Mouse (Mus musculus) forebrain, embryonic 13.5 days (tissue): ENCODE data around the gene Insr. TPM values are rescaled to one million over a fixed set of nuclear protein-coding genes. Genes with fewer than 3 reads are reported as not detected.

Experiments
- ATAC-seq: fragments of 200-750 bp; cut with Nextera tagmentation; 2 replicates; pipeline ENCODE4 v1.8.0; 2017
- H3K27ac ChIP-seq: fragments of 300-500 bp; sonication (generic); 2 replicates; pipeline ENCODE4 v1.5.1; 2015; ENCODE audit warnings: inconsistent platforms, mild to moderate bottlenecking, moderate library complexity
- H3K27me3 ChIP-seq: fragments of 300-500 bp; sonication (generic); 2 replicates; pipeline ENCODE4 v1.6.1; 2015; ENCODE audit warnings: mild to moderate bottlenecking, inconsistent platforms
- H3K36me3 ChIP-seq: fragments of 300-500 bp; sonication (generic); 2 replicates; pipeline ENCODE4 v1.6.1; 2015; ENCODE audit warnings: mild to moderate bottlenecking, inconsistent platforms; ENCODE audit not compliant: poor library complexity, severe bottlenecking
- H3K4me1 ChIP-seq: fragments of 300-500 bp; sonication (generic); 2 replicates; pipeline ENCODE4 v1.6.1; 2015; ENCODE audit warnings: inconsistent platforms
- H3K4me2 ChIP-seq: fragments of 300-500 bp; sonication (generic); 2 replicates; pipeline ENCODE4 v1.6.1; 2015; ENCODE audit warnings: inconsistent platforms, mild to moderate bottlenecking, moderate library complexity
- H3K4me3 ChIP-seq: fragments of 300-500 bp; sonication (generic); 2 replicates; pipeline ENCODE4 v1.5.1; 2015; ENCODE audit warnings: mild to moderate bottlenecking, inconsistent platforms
- H3K9ac ChIP-seq: fragments of 300-500 bp; sonication (generic); 2 replicates; pipeline ENCODE4 v1.6.1; 2015; ENCODE audit warnings: mild to moderate bottlenecking, inconsistent platforms
- H3K9me3 ChIP-seq: fragments of 300-500 bp; sonication (generic); replicated peaks from 2 replicates; pipeline ENCODE4 v1.6.1; 2016; ENCODE audit warnings: inconsistent platforms
- WGBS: fragments of 180-500 bp; shearing (Covaris S2); methylation state at CpG from one replicate; pipeline ENCODE4 v1.1.7; 2015; 5-methylcytosine and 5-hydroxymethylcytosine counted together
- polyA plus RNA-seq: library from polyadenylated mRNA; unstranded; fragments of >200 nt; fragmentation: Nextera tagmentation; extraction: Ambion mirVana; gene quantifications from 2 replicates; pipeline ENCODE4 v1.2.1, GENCODE M21; 2015

Insr gene
- polyA plus RNA-seq, 1 experiment from 2014 or later = 51.3 TPM

DNA sequence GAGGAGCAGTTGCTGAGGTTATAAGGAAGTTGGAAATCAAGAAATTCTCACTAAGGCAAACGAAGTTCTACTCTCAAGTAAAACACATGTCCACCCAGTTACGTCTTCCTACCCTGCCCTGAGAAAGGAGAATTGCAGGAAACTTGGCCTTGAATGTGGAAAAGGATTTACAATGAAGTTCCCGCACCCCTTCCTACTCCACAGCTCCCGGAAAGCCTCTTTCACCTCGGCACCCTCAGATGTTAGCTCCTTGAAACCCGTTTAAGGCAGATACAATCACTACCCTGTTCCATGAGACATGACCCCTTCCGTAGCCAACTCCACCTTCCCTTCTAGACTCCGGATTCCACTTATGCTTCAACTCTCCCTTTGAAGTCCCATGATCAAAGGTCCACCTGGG, 54.2 kb downstream of the Insr start:
- Histone ChIP-seq H3K9me3 (no peaks in the 10 kb centered on the region), H3K4me2 (no peak overlapping the region), H3K27ac (no peak overlapping the region), H3K36me3 (no peaks in the 10 kb centered on the region), H3K4me1 (peaks cover 16% of the 10 kb centered on the region), H3K27me3 (no peaks in the 10 kb centered on the region), H3K4me3 (no peak overlapping the region), H3K9ac (no peak overlapping the region)
- WGBS = 90% methylated on average over 8 of the region's 8 CpGs
- no peak for ATAC-seq

DNA sequence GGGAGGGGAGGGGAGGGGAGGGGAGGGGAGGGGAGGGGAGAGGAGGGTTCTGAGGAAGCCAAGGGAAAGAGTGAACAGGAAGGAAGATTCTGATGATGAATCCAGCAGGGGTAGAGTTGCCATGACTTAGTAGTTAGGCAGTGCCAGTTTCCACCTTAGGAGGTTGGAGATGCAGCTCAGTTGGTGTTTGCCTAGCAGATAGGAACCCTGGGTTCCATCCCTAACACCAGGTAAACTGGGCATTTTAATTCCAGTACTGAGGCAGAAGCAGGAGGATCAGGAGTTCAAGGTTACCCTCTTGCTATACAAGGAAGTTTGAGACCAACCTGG, 56.8 kb downstream of the Insr start:
- no peaks in the 10 kb centered on the region for H3K9me3 ChIP-seq
- no peak overlapping the region for H3K4me2 ChIP-seq
- ATAC-seq = no peak
- H3K27me3 ChIP-seq = no peaks in the 10 kb centered on the region
- no peak overlapping the region for H3K9ac ChIP-seq
- no peak overlapping the region for H3K27ac ChIP-seq
- H3K36me3 ChIP-seq = no peaks in the 10 kb centered on the region
- no peak overlapping the region for H3K4me3 ChIP-seq
- H3K4me1 ChIP-seq = peaks cover 20% of the 10 kb centered on the region

- no peak for ATAC-seq
Observed at GRCm38 (mm10) chr8:3221960-3222635, 57.3 kb downstream of the Insr start.

GRCm38 (mm10) chr8:3221047-3221959, 58.1 kb downstream of the Insr start:
- no peaks in the 10 kb centered on the region for H3K36me3 ChIP-seq
- peak overlapping the region; percentile 74 for H3K4me2 ChIP-seq
- WGBS = 1% methylated on average over 43 of the region's 43 CpGs
- H3K27ac ChIP-seq = peak overlapping the region; percentile 89
- peak overlapping the region; percentile 82 for H3K9ac ChIP-seq
- H3K4me3 ChIP-seq = peak overlapping the region; percentile 60
- no peaks in the 10 kb centered on the region for H3K9me3 ChIP-seq
- H3K27me3 ChIP-seq = no peaks in the 10 kb centered on the region
- peaks cover 20% of the 10 kb centered on the region for H3K4me1 ChIP-seq
- ATAC-seq = peak; percentile 99

More at GRCm38 (mm10) chr8:3221960-3222635, 57.3 kb downstream of the Insr start:
- Histone ChIP-seq H3K4me3 (peak overlapping the region; percentile 60), H3K4me1 (peaks cover 20% of the 10 kb centered on the region), H3K4me2 (peak overlapping the region; percentile 74), H3K9ac (peak overlapping the region; percentile 82), H3K36me3 (no peaks in the 10 kb centered on the region), H3K9me3 (no peaks in the 10 kb centered on the region), H3K27me3 (no peaks in the 10 kb centered on the region), H3K27ac (peak overlapping the region; percentile 89)
- WGBS = 62% methylated on average over 6 of the region's 6 CpGs

DNA sequence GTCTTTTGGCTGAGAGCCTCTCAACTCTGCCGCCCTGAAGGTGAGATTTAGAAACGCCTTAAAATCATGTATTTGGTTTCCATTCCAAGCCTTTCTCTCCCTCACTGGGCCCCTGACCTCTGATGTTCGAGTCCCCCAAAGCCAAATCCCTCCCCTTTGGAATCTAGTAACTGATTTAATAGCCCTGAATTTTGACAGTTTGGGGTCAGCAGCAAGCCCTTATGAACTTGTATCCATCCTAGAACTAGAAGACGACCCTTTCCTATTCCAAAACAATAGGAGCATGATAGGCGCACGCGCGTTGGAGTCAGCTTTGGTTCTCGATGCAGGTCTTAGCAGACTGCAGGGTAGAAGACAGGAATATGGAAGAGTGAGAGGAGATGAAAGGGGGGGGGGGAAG, 58.9 kb downstream of the Insr start:
- ATAC-seq = peak; percentile 74
- Histone ChIP-seq H3K27me3 (no peaks in the 10 kb centered on the region), H3K4me1 (peaks cover 22% of the 10 kb centered on the region), H3K4me2 (peak overlapping the region; percentile 74), H3K27ac (peak overlapping the region; percentile 89), H3K36me3 (no peaks in the 10 kb centered on the region), H3K9me3 (no peaks in the 10 kb centered on the region), H3K4me3 (peak overlapping the region; percentile 60), H3K9ac (peak overlapping the region; percentile 82)
- WGBS = 5% methylated on average over 9 of the region's 9 CpGs

GRCm38 (mm10) chr8:3219921-3220411, 59.5 kb downstream of the Insr start:
- no peak for ATAC-seq
- H3K9ac ChIP-seq = peak overlapping the region; percentile 82; the same call in 1 of the 2 replicates
- WGBS = 90% methylated on average over 12 of the region's 12 CpGs

GRCm38 (mm10) chr8:3219266-3219665, 60.2 kb downstream of the Insr start:
- Histone ChIP-seq H3K9me3 (no peaks in the 10 kb centered on the region), H3K4me3 (no peak overlapping the region), H3K4me2 (no peak overlapping the region), H3K36me3 (no peaks in the 10 kb centered on the region), H3K9ac (no peak overlapping the region), H3K27ac (no peak overlapping the region), H3K4me1 (peaks cover 24% of the 10 kb centered on the region), H3K27me3 (no peaks in the 10 kb centered on the region)
- WGBS = 84% methylated on average over 3 of the region's 3 CpGs
- ATAC-seq = no peak

More at GRCm38 (mm10) chr8:3219921-3220411, 59.5 kb downstream of the Insr start:
- Histone ChIP-seq H3K9me3 (no peaks in the 10 kb centered on the region), H3K4me3 (no peak overlapping the region; the same call in 1 of the 2 replicates), H3K27ac (peak overlapping the region; percentile 89; the same call in 1 of the 2 replicates), H3K4me1 (peaks cover 24% of the 10 kb centered on the region), H3K4me2 (peak overlapping the region; percentile 74), H3K27me3 (no peaks in the 10 kb centered on the region), H3K36me3 (no peaks in the 10 kb centered on the region)

- H3K27ac ChIP-seq = no peak overlapping the region
- 88% methylated on average over 4 of the region's 4 CpGs for WGBS
Observed at GRCm38 (mm10) chr8:3216541-3217092, 62.8 kb downstream of the Insr start.

GRCm38 (mm10) chr8:3215561-3215960, 63.9 kb downstream of the Insr start:
- ATAC-seq = no peak
- no peak overlapping the region for H3K4me3 ChIP-seq
- H3K9ac ChIP-seq = no peak overlapping the region
- peaks cover 11% of the 10 kb centered on the region; the same call in 1 of the 2 replicates for H3K4me1 ChIP-seq
- no peak overlapping the region for H3K4me2 ChIP-seq
- H3K27me3 ChIP-seq = no peaks in the 10 kb centered on the region
- H3K36me3 ChIP-seq = peaks cover 12% of the 10 kb centered on the region
- H3K9me3 ChIP-seq = no peaks in the 10 kb centered on the region
- no peak overlapping the region for H3K27ac ChIP-seq

More at GRCm38 (mm10) chr8:3216541-3217092, 62.8 kb downstream of the Insr start:
- H3K4me1 ChIP-seq = peaks cover 13% of the 10 kb centered on the region
- H3K36me3 ChIP-seq = peaks cover 1% of the 10 kb centered on the region
- H3K27me3 ChIP-seq = no peaks in the 10 kb centered on the region
- no peaks in the 10 kb centered on the region for H3K9me3 ChIP-seq
- no peak overlapping the region for H3K4me2 ChIP-seq
- ATAC-seq = no peak
- no peak overlapping the region for H3K4me3 ChIP-seq
- H3K9ac ChIP-seq = no peak overlapping the region

- H3K27me3 ChIP-seq = no peaks in the 10 kb centered on the region
- H3K4me3 ChIP-seq = no peak overlapping the region
- 93% methylated on average over 1 of the region's 1 CpGs for WGBS
- 0 out of 2 replicates have a peak, but pooled peaks cover 4% of the 10 kb centered on the region for H3K4me1 ChIP-seq
- no peaks in the 10 kb centered on the region for H3K9me3 ChIP-seq
- ATAC-seq = no peak
- H3K9ac ChIP-seq = no peak overlapping the region
- H3K27ac ChIP-seq = no peak overlapping the region
- no peak overlapping the region for H3K4me2 ChIP-seq
- H3K36me3 ChIP-seq = peaks cover 12% of the 10 kb centered on the region
Observed at GRCm38 (mm10) chr8:3214601-3215000, 64.8 kb downstream of the Insr start.

DNA sequence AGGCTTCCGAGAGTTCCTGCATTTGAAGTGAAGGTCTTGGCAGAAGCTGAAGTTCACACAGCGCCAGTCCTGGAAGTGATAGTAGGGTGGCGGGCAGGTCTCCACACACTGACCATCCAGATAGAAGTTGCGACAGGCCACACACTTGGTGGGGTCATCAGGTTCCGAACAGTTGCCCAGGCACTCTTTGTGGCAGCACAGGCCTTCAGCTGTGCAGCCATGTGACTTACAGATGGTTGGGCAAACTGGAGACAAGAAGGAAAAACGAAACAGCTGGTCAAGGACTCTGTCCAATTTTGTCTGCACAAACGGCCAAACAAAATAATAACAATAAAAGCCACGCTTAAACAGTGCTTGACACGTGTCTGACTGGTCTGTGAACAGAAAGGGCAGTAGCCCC, 68.0 kb downstream of the Insr start:
- Histone ChIP-seq H3K36me3 (peaks cover 23% of the 10 kb centered on the region), H3K27ac (no peak overlapping the region), H3K4me3 (no peak overlapping the region), H3K27me3 (no peaks in the 10 kb centered on the region), H3K9me3 (0 out of 2 replicates have a peak, but pooled peaks cover 4% of the 10 kb centered on the region), H3K4me1 (0 out of 2 replicates have a peak, but pooled peaks cover 4% of the 10 kb centered on the region), H3K4me2 (no peak overlapping the region), H3K9ac (no peak overlapping the region)
- WGBS = 87% methylated on average over 9 of the region's 9 CpGs
- no peak for ATAC-seq

DNA sequence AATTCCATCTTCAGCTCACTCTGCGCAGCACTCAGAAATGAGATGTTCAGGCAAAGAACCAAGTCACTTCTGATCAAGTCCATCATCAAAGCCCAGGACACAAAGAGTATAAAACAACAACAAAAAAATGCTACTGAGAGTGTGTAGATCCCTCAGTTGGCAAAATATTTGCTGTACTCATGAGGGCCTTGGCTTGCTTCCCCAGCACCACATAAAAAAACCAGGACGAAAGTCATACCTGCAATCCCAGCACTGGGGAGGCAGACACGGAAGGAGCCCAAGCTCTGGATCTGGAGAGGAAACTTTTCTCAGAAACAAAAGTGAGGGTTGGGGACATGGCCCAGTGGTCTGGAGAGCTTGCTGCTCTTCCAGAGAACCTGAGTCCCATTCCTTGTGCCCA, 69.5 kb downstream of the Insr start:
- ATAC-seq = no peak
- no peaks in the 10 kb centered on the region for H3K27me3 ChIP-seq
- WGBS = 95% methylated on average over 3 of the region's 3 CpGs

More for the DNA sequence above, 69.5 kb downstream of the Insr start:
- H3K27ac ChIP-seq = no peak overlapping the region
- no peaks in the 10 kb centered on the region for H3K4me1 ChIP-seq
- H3K9ac ChIP-seq = no peak overlapping the region
- no peak overlapping the region for H3K4me2 ChIP-seq
- peaks cover 36% of the 10 kb centered on the region for H3K36me3 ChIP-seq
- H3K9me3 ChIP-seq = 0 out of 2 replicates have a peak, but pooled peaks cover 4% of the 10 kb centered on the region
- no peak overlapping the region for H3K4me3 ChIP-seq
